Mouse (Mus musculus) adrenal gland, postnatal 4 days (tissue): ENCODE results near the gene Tuba1b. TPM values are rescaled to one million over a fixed set of nuclear protein-coding genes. Genes with fewer than 3 reads are reported as not detected.
A peak's percentile ranks its signal among the peaks of the same experiment; 100 is the strongest.
"Not testable (repeated sequence)": the region's sequence is repeated elsewhere in the genome, so short reads cannot be mapped to it uniquely, and the experiment has no call there.

ENCODE experiments used
- DNase-seq, 2 experiments: peaks; one replicate each; pipeline ENCODE4 v3.0.0; 2021 to 2022; ENCODE audit warnings: low spot score in 2 of 2, mixed read lengths in 2 of 2
- total RNA-seq, 2 experiments: library from RNA; stranded (reverse); gene quantifications; 2 replicates each; pipeline ENCODE4 v1.2.3; 2021

Tuba1b gene
- total RNA-seq, 2 experiments from 2014 or later: 512 to 526 TPM

DNA sequence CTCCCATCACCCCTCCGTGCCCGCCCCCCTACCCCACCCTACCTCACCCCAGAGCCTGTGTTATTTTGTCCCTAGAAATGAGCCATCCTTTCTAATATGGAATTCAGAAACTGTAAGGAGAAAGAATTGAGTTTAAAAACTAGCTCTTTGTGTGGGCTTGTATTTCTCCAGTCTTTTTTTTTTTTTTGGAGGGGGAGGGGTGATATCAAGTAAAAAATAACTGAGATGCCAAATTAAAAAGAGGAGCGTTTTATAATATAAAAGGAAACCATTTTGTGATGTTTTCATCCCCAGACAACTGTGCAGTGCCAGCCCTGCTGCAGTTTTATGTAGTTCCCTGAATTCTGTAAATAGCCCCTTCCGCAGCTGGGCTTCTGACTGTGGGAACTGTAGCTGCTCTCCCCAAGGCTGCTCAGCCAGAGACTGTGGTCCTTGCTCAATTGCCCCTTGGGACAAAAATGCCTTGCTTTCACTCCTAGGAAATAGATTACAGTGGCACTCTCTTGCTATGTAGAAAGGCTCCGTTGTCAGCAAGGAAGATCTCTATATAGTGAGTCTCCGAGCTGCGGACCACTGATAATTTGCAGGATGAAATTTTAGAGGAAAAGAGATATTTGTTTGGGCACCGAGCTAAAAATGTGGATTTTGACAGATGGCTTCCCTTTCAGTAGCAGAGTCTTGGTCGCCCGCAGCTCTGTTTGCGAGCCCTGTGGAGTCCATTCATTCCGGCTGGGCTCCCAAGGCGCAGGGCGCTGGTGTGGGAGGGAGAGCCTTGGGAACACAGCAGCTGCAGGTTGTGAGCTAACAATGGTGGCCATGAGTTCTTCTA, 20.3 kb upstream of the Tuba1b start:
- DNase-seq: no peak

DNA sequence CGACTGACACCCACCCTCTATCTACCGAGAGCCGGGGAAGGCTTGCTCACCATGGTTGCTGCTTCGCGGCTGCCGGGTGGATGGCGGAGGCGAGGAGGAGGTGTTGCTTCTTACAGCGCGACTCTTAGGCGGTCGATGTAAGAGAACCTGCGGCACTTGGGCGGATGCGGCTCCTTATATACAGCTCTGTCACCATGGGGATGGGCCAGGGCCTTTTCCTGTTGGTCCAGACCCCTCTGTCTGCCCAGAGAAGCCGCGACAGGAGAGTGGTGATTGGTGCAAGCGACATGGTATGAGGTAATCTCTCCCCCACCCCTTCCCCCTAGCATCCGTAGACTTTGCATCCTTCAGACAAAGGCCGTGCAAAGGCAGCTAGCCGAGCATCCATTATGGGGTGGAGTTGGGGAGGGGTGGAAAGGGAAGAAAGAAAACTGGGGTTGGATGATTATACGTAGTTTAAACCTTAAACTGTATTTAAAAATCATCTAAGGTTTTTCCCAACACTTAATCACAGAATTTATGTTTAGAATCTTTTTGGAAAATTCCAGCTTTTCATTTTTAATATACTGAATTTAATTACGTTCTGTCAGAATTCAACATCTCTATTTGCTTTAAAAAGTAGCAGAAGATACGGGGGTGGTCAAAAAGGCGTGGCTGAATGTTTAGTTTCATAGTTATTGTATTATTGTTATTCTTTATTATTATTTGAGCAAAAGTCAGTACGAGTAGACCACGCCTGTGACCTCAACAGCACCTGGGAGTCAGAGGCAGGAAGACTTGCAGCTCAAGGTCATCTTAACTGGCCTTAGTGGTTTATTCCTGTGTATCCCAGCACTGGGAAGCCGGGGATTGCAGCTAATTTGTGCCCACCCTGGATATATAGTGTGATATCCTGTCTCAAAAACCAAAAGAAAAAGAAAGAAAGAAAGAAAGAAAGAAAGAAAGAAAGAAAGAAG, 19.3 kb upstream of the Tuba1b start, which contains the start of the genes Gm49450 and Tuba1a:
Gene Gm49450, minus strand, starts transcription at position 151 of the 956 bp plus-strand sequence.
Gene Tuba1a, minus strand, starts transcription at position 303 of the 956 bp plus-strand sequence.
- DNase-seq: peak; percentile 42 to 65

DNA sequence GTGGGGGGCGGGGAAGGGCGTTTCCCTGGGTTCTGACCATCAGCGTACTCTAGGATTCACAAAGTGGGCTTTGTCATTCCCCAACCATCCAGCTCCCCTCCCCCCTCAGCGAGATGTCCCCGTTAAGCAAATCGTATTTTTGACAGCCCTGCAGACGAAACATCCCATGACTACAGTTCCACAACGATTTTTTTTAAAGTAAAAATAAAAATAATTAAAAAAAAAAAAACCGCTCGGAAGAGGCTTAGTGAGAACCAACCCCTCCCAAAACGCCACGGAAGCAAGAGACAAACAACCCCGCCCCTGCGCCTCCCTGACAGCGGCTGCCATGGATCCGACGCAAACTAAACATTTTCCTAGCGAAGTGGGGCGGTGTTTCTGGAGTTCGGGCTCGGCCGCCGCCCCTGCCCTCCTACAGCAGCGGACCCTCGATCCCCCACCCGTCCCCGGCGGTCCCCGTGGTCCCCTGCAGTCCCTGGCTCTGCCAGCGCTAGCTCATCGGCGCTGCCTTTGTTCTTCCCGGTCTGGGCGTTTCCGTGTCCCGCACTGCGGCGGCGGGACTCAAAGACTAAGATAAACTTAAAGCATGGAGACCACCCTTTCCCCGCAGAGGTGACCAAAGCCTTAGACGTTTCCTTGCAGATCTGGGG, 18.5 kb upstream of the Tuba1b start:
- peak; percentile 43 to 60 for DNase-seq

DNA sequence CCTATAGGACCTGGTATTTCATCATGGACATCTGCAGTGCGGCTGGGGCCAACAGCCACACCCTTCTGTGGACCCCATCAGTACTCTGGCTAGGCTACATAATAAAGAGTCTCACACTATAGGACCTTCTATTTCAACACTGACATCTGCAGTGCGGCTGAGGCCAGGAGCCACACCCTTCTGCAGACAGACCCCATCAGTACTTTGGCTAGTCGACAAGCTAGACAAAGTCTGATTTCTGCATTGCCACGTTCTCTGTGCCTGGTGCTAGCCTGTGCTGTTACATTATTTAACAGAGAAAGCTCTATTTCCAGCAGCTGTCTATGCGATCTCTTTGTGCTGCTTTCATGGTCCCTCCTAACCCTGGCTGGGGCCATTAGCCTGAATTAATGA, 17.7 kb upstream of the Tuba1b start:
- no peak for DNase-seq

DNA sequence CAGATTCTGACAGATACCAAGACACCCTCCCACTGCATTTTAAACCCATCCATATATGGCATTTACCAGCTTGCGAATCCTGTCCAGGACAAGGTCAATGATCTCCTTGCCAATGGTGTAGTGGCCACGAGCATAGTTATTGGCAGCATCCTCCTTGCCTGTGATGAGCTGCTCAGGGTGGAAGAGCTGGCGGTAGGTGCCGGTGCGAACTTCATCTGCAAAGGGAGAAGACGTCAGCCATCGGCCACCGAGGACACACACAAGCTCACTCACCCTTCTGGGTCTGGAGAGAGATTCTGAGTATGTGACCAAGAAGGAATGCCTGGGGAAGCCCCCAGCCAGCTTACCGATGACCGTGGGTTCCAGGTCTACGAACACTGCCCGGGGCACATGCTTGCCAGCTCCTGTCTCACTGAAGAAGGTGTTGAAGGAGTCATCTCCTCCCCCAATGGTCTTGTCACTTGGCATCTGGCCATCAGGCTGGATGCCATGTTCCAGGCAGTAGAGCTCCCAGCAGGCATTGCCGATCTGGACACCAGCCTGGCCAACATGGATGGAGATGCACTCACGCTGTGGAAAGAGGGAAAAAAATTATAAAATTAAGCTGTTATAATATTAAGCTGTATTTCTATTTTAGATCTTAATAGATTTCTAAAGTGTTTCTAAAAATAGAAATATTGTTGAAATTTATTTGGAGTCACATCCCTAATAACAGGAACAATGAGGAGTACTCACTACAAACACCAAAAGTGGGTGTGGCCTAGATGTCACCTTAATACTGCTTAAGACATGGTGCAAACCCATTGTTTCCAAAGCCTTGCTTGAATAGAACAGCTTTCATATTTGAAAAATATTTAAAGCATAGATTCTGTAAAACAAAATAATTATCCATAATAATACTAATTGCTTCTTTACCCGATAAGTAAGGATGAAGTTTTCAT, 17.0 kb upstream of the Tuba1b start:
- DNase-seq: not testable (repeated sequence)

DNA sequence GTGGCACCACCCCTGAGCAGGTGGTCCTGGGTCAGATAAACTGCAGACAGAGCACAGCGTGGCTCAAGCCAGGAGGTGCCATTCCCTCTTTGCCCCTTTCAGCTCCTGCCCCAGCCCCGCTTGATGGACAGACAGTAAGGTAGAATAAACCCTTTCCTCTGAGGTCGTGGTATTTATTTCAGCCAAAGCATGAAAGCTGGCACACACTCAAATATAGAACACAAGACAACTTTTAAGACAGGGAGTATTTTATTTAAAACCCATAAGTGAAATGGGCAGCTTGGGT, 15.2 kb upstream of the Tuba1b start:
- no peak for DNase-seq

DNA sequence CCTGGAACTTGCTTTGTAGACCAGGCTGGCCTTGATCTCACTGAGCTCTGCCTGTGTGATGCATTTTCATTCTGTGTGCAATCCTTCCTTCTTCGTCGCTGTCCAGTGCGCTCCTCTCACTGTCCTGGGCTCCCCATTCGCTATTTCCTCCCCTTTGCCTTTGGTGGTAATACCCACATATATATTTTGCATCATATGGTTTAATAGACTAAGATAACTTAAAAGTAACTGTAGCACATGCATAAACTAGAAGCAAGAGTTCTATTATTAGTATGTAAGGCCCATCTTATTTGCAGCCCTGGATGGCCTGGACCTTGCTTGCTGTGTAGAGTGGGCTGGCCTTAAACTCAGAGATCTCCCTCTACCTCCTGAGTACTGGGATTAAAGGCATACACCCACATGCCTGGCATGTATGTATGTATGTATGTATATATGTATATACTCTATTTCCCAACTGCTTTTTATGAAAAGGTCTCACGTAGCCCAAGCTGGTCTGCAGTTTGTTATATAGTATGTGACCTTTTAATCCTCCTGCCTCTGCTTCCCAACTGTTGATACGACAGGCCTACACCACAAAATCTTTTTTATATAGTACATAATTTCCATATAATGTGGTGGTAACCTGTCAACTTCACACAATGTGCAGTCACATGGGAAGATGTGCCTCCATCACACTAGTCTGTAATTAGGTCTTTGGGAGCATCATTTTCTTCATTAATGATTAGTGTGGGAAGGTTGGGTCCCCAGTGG, 14.7 kb upstream of the Tuba1b start:
- DNase-seq: no peak

DNA sequence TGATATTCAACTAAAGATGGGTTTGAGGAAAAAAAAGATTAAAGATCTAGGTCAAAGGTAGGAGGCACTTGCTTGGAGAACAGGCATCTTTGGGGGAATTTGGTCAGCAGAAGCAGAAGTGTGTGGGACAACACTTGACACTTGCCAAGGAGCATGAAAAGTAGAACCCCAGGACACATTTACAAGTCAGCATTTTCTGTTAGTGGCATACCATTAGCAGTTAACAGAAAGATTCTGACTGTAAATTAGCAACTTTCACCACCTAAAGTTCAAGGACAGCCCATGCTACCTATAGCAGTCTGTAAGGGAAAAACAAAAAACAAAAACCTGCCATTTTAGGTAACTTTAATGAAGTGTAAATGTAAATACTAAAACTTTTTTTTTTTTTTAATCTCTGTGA, 14.0 kb upstream of the Tuba1b start:
- no peak for DNase-seq

DNA sequence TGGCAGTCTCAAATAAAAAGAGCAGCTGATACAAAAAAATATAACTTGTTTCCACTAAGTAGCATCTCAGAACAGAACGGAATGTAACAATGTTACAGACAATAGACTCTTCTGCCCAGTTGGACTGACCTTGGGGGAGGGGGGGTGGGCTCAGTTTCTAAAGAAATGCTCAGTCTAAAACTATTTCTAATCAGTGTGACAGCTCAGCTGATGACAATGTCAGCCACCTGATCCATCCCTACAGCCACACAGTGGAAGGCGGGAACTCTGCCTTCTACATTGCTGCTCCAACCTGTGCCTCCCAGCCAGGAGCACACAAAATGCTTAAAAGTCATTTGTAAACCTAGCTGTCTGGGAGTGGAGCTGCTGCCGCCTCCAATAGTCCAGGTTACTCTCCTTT, 13.5 kb upstream of the Tuba1b start:
- DNase-seq: no peak

DNA sequence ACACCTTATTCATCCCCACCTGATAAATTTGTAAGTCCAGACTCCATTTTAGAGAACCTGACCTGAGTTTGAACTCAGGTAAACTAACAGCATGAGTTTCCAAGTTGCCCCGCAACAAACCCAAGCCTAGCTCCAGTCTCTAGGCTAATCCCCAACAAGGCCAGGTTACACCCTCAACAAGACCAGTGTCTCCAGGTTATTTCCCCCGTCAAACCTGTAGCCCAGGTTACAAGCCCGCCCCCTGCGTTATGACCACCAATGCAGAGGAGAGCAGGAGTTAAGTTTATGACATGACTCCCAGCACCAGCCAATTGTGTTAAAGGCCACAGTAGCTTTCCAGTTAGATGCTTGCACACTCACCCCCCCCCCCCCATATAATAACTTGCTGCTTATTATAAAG, 8.8 kb upstream of the Tuba1b start:
- no peak for DNase-seq

DNA sequence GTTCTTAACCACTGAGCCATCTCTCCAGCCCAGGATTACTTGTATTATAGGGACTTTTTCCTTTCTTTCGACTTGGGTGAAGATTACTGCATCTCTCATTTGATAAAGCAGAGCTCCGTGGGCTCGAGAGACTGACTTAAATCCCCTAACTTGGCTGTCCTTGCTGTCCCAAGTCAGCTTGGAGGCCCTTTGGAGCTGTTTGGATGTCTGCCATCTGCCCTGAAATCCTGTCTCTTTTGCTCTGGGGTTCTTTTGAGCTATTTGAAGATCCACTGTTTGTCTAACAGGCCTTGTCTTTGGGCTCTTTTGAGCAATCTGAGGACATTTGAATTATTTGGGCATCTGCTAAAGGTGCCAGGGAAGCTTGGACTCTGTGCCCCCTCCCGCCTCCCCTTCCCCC, 7.7 kb upstream of the Tuba1b start:
- DNase-seq: no peak

DNA sequence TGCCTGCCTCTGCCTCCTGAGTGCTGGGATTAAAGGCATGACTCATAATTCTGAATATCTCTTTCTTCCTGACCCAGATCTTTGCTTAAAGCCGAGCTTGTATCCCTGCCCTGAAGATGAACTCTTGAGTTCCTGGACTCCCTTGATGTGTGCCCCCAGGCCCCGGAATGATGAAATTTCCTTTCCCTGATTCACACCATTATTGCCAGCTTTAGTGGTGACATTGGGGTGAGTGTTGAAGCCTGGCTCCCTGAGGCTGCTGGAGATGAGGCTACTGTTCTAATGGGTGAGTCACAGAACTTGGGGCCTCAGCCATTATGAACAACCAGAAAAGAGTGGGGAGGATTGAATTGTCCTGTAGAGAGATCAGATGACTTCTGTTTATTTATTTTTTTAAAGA, 7.2 kb upstream of the Tuba1b start:
- no peak for DNase-seq

DNA sequence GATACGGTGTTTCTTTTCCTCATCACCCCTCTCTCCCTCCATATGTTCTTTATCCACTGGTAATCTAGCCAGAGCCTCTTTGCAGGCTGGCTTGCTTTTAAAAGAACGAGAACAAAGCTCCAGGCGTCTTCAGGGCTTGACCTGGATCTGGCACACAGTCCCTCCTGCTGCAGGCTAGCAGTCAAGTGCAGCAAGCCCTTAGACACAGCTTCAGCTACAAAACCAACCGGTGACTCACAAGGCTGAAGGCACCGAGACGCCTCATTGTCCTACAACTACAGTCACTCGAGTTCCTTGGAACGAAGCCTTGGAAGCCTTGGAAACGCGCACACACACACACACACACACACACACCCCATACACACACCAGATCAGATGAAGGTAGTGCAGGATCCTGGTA, 6.5 kb upstream of the Tuba1b start:
- DNase-seq: no peak

DNA sequence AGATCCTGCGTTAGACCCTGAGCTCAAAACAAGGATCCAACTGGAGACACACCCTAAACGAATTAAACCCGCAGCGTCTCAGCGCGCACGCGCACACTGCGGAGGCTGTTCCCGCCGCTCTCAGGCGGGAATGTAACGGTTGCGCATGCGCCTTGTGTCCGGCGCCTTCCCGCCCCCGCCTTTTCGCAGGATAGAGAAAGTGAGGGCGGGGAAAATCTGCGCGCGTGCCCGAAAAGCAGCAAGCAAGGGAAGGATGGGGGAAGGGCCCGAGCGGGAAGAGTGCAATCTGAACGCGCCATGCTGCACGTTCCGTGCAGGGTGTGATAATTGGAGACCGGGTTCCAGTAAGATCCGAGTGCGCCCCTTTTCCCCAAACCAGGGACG, 540 bp downstream of the Tuba1b start:
- DNase-seq: peak; percentile 82 to 88

DNA sequence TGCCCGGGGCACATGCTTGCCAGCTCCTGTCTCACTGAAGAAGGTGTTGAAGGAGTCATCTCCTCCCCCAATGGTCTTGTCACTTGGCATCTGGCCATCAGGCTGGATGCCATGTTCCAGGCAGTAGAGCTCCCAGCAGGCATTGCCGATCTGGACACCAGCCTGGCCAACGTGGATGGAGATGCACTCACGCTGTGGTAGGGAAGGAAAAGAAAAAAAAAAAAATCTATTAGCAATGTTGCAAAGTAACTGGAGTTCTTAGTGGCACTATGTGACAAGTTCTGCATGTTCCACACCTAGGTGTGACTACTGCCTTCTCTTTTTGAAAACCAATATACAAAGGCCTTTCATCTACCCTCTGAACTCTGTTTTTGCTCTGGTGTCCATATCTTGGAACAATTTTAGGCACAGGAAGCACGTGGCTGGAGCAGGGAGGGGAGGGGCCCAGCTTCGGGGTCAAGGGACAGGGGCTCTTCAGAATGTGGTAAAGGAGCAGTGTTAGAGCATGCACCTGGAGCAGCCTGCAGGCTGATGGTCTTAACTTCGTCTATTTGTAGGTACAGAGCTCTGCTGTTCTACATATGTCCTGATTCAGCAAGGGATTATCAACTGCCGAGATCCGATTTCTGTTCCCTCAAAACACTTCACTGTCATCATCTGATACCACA, 1.2 kb downstream of the Tuba1b start:
- DNase-seq: not testable (repeated sequence)

DNA sequence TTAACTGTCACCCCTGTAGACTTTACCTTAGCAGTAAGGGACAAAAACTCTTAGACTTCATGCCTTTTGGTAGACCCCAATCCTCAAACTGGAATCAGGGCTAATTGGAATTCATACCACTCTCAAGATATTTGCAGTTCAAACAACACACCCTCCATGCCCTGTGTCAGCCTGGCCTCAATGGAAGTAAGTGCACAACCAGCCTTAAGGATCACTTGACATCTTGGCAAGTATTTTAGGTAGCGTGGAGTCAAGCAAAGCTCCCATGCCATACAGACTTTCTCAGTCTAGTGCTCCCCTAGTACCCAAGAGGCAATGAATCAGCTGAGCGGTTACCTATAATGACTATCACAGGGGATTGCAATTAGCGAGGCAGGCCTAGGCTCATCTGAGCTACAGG, 3.4 kb downstream of the Tuba1b start:
- DNase-seq: no peak

DNA sequence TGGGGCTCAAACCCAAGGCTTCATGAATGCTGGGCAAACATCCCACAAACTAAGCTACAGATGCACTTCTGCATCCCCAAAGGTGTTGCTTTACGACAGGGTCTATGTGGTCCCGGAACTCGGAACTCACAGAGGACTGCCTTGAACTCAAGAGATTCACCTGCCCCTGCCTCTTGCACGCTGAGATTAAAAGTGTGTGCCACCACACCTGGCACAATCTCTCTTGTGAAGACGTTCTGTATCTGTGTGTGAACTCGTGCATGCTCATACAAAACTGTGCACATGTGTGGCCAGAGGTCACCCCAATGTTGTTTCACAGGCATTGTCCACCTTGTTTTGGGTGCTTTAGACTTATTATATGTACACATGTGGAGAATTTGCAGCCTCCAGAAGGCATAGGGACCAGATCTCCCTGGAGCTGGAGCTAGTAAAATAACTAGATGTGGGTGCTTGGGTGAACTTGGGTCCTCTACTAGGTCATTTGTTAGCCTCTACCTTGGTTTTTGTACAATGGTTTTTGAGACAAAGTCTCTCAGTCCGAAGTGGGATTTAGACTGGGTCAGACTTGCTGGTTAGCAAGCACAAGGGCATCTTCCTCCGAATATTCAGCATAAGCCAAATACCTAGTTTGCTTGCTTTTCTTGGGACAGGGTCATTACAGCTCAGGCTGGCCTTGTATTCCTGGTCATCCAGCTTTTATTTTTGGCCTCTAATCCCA, 4.2 kb downstream of the Tuba1b start:
- no peak for DNase-seq

DNA sequence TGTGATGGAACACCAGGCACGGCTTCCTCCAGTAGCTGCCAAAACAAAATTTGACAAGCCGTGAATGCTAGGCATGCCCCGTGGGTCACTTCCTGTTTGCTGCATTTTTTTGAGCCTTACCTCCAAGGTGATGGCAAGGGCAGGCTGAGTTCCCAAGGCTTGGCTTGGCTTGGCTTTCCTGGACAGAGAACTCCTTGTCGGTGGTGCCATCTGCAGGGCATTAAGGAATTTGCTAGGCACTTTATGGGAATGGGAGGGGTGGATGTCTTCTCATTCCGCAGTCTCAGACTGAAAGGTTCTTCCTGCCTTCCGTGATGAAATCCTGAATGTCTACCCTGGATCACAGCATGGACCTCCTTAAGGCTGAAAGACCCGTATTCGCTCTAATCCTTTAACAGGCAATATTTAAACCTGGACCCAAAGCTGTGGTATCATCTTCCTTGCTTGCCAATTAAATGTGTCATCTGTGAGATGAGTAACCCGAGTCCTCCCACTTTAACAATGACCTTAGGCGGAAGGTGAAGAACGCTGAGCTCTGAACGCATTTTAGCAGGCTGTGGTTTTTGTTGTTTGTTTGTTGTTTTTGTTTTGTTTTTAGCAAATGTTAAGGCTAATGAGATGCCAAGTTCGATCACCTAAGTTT, 5.6 kb downstream of the Tuba1b start:
- peak in 1 of 2 experiments; percentile 26 for DNase-seq
